Mouse (Mus musculus) cerebellum, adult 11-12 months (tissue): ENCODE data around the gene Sox2.

Experiments
- DNase-seq: peaks from one replicate; pipeline ENCODE4 v3.0.0; 2022

Gene Sox2

DNA sequence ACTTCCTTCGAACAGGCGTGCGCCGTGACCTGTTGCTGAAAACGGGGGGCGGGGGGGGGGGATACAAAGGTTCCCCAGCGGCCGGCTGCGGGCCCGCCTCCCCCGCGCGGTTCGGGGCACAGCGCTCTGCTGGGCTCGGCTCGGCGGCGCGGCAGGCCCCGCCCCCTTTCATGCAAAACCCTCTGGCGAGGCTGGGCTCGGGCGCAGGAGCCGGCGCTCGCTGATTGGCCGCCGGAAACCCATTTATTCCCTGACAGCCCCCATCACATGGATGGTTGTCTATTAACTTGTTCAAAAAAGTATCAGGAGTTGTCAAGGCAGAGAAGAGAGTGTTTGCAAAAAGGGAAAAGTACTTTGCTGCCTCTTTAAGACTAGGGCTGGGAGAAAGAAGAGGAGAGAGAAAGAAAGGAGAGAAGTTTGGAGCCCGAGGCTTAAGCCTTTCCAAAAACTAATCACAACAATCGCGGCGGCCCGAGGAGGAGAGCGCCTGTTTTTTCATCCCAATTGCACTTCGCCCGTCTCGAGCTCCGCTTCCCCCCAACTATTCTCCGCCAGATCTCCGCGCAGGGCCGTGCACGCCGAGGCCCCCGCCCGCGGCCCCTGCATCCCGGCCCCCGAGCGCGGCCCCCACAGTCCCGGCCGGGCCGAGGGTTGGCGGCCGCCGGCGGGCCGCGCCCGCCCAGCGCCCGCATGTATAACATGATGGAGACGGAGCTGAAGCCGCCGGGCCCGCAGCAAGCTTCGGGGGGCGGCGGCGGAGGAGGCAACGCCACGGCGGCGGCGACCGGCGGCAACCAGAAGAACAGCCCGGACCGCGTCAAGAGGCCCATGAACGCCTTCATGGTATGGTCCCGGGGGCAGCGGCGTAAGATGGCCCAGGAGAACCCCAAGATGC is at the start of gene Sox2:
Gene Sox2, plus strand, starts transcription at position 680 of the 895 bp plus-strand sequence.
- peak; percentile 41 for DNase-seq

DNA sequence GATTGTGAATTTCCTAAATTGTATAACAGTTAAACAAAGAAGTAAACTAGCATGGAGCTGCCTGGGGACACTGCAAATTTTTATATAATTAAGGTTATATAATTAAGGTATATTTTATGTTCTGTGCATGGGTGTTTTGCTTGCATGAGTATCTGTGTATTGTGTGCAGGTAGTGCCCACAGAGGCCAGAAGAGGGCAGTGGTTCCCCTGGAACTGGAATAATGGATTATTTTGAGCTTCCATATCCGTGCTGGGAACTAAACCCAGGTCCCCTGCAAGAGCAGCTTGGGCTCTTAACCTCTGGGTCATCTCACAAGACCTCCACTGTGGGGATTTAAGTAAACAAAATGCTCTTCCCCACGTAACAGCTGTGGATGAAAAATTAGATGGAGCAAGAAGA is 49.1 kb upstream of the Sox2 start:
- no peak for DNase-seq

DNA sequence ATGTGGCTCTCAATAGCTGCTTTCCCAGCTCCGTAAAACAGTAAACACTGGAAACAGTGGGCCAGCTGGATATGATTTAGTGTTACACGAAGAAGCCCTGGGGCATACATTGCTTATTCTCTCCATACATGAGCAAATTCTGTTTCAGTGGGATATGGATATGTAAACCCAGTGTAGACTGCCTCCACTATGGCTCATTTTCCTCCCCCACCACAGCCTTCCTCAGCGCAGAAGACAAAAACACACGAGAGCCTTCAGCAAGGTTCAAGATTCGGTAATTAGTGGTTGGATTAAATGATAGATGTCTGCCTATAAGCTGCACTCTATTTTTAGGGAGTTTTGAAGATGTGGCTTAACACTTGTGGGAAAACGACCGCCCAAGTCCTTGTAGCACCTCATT is 36.1 kb upstream of the Sox2 start:
- no peak for DNase-seq

DNA sequence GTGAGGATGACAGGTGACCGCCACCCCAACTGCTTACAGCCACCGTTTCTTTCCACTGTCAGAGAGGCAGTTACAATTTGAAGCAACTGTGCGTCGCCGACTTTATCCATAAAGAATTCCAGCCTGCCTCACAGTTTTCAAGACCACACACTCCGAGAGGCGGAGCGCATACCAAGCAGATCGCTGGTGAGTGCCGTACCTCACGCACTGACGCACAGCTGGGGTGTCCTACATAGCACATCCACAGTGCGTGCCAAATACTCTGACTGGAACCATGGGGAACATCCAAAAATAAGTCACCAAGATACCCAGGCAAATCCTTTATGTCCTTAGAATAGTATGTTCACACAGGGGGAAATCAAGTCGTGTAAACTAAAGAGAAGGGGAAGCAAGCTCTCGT is 34.7 kb upstream of the Sox2 start:
- no peak for DNase-seq

DNA sequence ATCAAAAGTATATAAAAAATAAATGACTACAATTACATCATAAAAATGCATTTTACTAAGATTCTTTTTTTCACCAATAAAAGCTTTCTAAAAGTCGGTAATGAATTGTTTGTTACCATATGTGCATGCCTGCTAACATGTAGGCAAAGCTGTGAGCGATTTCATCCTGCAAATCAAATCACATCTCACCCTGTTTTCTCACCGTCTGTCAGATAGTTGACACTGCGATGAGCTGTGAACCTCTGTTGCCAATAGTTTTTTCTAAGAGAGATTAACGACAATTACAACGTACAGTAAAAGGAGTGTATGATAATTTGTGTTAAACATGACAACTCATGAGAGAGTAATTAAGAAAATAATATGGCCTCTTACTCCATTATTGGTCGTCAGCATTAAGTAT is 31.3 kb upstream of the Sox2 start:
- no peak for DNase-seq

DNA sequence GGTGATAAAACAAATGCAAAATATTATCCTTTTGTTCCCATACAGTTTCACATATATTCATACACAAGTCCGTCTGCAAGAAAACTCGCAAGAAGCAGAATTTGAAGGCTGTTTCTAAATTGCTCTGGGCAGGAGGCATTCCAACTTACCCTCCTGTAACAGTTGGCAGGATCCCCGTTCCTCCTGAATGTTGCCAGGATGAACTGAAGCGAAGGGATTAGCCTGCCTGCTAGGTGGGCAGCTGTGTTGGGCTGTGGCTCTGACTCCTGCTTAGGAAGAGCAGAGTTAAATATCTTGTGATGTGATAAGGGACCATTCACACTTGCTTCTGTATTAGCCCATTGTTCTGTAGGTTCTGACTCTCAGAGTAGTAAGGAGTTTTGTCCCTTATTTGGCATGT is 30.1 kb upstream of the Sox2 start:
- no peak for DNase-seq

DNA sequence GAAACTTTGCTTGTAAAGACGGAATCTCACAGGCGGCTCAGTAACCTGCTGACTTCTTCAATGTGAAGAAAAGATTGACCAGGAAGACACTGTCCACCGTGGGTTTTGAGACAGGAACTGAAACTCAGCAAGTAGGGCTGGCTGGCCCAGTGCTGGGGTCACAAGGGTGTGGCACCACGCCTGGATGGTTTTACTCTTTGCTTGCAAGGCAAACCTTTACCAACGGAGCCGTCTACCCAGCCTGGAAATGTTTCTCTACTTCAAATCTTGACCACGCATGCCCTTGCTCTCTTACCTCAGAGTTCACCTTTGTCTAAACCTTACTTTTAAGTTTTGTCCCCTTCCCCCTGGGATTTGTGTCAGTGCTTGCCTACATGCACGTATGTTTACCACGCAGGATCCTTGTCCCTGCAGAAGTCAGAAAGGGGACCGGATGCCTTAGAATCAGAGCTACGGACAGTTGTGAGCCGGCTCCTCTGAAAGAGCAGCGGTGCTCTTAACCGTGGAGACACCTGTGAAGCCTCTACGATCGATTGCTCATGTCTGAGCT is 25.4 kb upstream of the Sox2 start:
- no peak for DNase-seq

DNA sequence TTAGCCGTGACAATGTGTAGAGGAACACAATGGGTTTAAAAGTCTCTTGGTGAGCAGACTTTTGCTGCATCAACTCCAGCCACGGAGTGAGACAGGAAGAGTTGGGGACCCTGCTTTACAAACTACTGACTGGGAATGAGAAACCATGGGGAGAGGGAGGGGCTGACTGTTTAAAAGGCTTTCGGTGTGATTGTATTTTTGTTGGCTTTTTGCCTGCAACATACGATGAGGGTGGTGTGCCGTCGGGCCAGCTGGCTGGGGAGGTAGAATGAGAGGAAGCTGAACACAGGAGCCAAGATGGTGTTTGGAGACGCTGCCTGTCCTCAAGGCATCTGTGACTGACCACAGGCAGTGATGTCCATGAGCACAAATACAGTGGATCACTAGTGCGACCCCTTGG is 23.7 kb upstream of the Sox2 start:
- DNase-seq: no peak

DNA sequence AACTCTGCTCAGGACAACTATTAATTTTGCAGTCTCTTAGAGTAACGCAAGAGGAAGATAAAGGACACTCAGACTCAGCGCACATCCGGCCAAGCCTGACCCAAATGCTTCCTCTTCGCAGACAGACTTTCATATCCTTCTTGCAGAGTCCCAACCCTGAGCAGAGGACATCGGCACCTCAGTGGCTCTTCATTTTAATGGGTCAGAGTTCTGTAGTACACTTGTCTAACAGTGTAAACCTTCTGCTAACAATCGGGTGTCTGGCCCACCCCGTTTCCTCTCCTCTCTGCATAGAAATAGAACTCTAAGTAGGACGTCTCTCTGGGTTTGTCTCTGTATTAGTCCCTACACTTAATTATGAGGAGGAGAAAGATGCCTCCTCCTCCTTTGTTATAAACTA is 20.2 kb upstream of the Sox2 start:
- no peak for DNase-seq

DNA sequence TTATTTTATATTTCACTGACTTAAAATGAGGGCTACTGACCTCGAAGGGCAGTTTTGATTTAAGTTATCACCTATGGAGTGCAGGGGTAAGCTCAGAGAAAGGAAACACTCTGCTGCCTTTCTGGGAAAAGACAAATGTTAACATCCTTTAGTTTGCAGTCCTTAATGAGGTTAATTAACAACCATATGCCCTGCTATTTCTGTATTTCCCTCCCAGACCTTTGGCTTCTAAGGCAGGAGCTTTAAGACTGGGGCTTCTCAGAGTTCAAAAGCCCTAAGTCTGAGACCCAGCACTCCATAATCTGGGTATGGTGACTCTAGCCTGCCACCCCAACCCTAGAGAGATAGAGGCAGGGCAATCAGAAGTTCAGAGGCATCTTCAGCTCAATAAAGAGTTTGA is 19.5 kb upstream of the Sox2 start:
- DNase-seq: no peak

DNA sequence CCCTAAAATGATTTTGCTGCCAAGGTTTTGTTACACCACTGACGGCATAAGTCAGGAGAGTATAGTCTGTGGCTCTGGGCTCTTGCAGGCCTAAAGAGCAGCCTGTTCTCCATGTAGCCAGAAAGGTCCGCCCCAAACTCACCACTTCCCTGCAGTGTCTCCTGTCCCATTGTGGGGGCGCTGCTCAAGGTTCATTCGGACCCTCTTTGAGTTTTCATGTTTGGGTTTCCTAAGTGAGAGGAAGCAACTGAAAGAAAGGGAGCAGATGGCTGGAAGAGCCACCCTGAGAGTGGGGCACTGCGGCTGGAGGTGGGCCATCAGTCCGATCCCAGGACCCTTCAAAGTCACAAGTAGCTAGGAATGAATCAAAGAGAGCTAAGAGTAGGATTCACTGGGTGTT is 13.2 kb upstream of the Sox2 start:
- DNase-seq: no peak

DNA sequence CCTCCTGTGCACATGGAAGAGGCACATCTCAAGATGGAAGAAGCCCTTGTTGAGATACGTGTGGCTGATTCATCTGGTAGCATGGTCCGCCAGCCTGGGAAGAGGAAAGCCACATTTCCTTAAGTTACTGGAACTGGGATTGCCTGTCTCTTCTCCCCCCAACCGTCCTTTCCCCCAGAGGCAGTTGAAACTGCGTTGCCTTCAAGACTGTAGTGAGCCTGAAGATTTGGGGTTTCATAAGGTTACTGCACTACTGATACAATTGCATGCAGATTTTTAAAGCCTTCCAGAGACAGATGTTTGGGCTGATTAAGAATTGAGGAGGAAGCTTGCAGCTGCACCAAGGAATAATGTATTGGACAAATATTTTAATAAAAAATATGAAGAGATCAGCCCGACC is 12.7 kb upstream of the Sox2 start:
- no peak for DNase-seq

DNA sequence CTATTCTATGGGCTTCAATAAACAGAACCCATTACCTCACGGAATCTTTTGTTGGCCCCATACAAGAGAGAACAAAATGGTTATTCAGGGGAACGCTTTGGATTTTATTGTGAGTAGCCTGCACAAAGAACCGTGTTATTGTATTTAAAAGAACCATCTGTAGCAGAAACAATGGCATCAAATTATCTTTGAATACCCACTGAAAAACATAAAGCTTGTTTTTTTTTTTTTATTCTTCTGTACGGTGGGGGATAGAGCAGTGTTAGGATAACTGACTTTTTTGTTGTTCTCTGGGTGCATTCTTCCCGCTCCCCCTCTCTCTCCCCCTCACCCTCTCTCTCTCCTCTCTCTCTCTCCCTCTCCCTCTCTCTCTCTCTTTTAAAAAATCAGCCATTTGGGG is 12.3 kb upstream of the Sox2 start:
- DNase-seq: no peak

DNA sequence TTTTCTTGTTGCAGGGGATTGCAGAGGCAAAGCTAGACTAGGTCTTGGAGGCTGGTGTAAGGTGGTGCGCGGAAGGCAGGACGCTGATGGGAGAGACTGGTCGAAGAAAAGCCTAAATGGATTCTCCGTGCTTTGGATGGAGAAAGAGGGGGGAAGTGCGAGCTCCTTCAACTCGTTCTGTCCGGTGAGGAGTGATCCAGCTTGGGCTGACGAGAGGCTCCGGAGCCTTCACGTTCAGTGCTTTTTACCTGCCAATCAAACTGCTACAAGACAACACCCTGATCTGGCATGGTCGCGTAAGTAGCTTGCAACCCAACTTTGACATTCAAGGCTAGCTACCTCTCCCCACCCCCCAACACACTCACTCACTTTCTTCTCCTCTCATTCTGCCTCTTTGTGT is 11.9 kb upstream of the Sox2 start:
- no peak for DNase-seq

DNA sequence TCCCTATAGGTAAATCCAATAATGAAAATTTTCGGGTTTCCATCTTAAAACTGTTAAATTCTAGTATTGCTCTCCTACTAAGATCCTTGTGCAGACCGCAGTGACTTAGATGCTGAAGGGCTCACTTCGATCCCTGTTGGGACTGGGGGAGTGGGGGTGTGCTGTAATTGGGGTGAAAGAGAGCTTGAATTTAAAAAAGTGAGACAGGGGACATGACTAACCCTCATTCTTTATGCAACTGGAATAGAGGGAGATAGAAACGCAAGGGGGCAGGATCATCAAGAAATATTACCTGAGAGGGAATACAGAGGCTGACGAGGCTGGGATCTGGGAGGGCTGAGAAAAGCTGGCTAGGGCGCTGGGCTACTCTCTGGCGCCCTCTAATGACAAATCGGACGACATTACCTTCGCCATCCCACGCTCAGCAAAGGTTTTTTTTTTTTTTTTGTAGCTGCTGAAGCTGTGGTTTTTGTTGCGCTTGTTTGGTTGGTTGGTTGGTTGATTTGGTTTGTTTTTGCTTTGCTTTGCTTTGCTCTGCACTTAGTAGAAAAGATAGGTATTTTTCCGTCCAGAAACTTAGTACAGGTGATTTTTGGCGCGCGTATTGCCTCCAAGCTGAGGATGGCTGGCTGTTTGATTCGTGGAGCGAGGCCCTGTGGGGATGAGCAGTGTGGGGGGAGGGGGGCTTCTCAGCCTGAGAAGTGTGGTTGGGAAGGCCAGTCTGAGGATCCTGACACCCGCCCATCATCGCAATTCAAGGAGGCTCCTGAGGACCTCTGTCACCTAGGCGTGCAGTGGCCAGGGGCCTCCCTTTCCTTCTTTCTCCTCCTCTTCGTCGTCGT is 11.0 kb upstream of the Sox2 start:
- DNase-seq: no peak

DNA sequence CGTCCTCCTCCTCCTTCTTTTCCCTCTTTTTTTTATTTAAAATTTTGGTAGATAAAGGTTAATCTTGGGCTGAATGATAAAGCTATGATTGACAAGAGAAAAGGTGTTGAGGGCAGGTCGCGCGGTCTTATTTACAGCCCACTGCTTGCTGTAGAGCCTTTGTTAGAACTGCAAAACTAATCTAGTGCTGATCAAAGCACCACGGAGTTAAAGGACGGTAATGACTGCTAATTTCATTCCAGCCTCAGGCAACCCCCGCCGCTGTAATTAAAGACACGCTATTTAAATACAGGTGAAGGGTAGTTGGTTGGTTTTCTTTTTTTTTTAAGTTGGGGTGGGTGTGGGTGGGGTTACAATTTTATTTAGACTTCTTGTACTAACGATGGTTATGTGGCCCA is 10.3 kb upstream of the Sox2 start:
- DNase-seq: no peak

DNA sequence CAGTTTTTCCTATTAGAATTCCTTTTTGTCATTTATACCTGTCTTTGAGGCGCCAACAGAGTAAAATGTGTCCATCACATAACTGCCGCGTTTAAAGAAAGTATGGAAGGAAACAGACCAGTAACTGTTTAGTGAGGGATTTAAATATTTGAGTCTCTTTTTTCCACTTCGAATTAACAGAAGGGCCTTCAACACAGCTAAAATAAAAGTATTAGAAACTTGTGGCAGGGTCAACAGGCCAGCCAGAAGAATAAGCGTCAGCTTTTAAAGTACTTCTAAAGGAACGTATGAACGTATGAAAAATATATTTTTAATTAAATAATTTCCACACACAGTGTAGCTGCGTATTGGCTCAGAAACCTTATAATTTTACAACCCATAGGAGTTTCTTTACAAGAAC is 9.9 kb upstream of the Sox2 start:
- DNase-seq: no peak

DNA sequence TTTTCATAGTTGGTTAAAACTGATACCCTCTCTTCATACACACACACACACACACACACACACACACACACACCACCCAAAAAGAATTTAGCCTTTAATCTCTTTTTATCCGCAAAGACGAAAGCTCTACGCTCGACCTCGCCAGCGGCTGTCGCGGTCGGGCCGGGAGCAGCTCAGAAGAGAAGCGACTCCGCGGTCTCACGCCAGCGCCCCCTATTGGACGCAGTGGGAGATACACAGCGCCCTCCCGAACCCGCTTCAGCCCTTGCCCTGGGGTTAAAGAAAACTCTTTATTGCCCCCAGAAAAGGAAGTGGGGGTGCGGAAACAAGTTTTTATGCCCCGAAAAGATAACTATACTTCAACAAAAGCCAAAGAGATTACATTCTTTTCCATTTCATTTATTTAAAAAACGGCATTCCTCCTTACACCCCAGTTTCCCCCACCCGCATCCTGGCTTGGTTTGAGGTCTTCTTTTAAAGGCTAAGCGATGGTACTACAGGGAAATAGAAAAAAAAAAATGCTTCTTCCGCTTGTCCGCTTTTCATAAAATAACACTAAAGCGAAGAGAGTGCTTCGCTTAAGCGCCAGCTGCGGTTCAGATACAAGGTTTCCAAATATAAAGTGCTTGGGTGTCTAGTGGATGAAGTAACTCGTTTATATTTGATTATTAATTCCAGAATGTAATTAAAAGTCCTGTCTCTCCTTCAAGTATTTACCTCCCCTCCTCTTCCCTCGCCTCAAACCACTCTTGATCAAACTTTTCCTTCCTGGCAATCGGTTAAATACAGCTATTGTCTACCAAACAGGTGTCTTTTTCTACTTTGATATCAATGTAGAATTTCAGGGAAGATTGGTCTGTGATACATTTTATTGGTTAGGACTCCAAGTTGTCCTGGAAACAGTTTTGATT is 9.3 kb upstream of the Sox2 start:
- no peak for DNase-seq

DNA sequence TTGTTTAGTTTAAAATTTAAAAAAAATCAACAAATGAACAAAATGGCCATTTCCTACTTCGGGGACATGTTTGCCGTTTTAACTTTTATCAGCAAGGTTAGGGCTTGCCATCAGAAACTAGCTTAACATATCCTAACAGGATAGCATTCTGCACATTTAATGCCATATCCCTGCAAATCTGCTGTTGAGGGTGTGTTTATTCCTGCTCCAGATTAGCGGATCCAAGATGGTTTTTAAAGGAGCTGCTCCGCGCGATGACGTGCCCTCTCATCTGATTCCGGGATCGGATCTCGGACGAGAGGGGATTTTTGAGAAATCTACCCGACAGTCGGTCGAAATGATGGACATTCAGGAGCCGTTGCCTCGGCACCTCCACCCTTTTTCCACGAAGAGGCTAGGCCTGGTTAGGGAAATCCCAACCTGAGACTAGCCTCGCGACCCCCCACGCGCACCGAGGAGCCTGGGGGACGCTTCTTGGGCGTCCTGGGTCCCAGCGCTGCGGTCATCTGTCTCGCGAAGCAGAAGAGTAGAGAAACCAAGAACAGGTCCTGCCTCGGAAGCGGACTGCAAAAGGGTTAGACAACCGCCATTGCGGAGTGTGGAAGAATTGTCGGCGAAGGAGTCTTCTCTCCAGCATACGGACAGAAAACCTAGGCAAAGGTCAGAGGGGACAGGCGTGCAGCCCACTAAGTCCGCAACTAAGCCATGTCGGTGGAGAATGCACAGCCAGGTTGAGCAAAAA is 8.3 kb upstream of the Sox2 start:
- DNase-seq: no peak

DNA sequence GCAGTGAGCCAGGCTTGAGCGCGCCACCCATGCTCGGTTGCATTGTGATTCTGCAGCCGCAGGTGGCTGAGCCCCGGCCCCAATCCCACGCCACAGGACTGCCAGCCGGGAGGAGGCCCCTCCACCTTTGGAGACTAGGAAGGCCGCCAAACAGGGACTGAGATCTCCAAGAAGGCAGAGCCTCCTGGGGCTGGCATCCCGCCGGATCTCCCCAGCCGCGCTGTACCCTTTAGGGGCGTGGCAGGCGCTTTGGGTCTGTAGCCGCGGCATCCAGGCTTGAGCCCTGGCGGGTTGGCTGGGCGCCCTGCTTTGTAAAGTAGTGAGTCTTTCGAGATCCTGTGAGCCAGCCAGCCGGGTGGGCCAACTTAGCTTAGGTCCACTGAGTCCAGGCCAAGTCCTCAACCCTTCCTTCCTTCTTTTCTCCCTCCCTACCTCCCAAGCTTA is 7.7 kb upstream of the Sox2 start:
- DNase-seq: peak; percentile 44

DNA sequence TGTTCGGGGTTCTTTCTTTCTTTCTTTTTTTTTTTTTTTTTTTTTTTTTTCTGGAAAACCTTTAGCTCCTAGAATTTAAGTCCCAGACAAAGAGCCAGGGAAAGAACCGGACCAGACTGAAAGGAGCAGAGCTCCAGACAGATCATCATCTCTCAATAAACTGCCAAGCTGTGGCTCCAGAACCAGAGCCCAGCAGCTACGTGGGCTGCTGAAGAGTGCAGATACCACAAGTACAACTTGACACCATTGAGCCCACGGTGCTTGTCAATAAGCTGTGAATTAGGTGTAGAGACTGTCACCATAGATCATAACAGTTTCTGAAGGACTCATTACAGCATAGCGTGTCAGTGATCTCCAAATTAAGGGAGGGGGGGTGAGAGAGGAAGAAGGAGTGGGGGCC is 7.1 kb upstream of the Sox2 start:
- DNase-seq: no peak

DNA sequence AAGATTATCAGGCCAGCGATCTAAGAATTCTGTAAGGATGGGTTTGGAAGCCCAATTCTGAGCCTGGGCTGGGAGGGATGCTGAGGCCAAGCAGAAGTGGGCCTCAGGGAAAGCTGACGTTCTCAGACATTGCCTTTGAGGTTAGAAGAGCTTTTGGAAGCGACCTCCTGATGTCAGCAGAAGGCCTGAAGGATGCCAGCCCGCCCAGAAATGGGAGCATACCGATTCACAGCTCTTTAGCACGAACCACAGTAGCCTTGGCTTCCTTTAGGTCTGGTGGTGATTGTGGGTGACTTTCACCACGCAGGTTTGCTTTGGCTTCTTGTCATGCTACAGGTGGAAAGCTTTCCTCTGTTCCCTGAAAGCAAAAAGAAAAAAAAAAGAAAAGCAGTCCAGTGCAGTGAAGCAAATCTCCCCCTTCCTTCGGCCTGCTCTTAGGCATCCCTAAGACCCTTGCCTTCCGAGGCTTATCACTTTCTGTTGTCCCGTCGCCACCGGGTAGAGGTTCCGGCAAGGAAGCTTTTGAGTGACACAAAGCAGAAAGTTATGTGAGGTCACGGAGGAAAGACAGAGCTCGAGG is 6.6 kb upstream of the Sox2 start:
- no peak for DNase-seq
